Mouse (Mus musculus) CD4-positive helper T cell, adult 2 months (primary cell): ENCODE results near the gene Cpe.

Experiments
- DNase-seq: peaks from one replicate; pipeline ENCODE4 v3.0.0-alpha.2; 2012; ENCODE audit warnings: low read depth, missing footprints, low spot score

Cpe gene

GRCm38 (mm10) chr8:64548054-64548850 is 144.6 kb downstream of the Cpe start:
- DNase-seq, result no peak

DNA sequence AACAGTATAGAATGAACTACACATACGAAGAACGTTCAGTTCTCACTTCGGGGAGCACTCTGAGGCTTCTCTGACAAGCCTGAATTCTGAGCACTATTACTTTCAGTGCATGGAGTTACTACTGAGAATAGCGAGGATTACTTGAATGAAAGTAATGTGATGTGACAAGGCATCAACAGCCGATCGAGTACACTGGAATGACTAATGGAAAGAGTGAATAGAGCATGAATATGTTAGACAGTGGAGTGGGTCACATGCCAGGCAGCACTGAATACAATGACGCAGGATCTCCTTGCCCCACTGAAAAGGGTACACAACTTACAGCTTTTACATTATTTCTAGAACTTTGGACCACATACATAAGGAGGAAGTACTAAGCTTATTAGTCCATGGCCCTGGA is 149.4 kb downstream of the Cpe start:
- DNase-seq, result no peak
